Mouse (Mus musculus) WW6 (cell line): Measurements from ENCODE around the gene Tnnt2.

ENCODE experiments used
- DNase-seq: peaks from one replicate; pipeline ENCODE4 v3.0.0-alpha.2; 2013; ENCODE audit warnings: low read depth, low spot score

Gene Tnnt2

DNA sequence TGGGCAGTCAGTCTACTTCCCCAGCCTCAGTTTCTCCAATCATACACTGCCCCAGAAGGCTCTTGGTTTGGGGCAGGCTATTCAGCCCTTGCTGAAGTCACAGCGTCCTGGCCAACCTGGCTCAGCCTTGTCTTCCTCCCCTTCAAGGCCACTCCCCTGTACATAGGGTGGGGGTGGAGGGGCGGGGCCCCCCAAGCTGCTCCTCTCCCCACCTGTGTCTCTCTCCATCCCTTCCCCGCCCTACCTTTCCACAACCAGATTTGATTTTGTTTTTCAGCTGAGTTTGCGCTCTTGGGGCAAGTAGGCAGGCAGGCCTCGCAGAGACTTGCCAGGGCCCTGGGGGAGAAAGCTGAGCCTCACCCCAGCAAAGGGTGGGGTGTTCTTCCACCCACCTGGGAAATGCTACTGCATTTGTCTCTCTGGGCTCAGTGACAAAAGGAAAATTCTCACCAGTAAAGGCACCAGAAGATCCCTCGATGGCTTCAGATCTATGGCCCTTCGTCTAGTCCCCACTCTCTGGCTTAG, 63.9 kb downstream of the Tnnt2 start:
- DNase-seq = no peak
